Mouse (Mus musculus): ENCODE measurements around the gene Tmem170.

- TF ChIP-seq HCFC1 (IDR thresholded peaks at IDR 0.05; ENCODE audit: borderline replicate concordance, insufficient read depth, low read length) = no peak
- no peak for TF ChIP-seq ZNF384 (IDR thresholded peaks at IDR 0.05; ENCODE audit: low read depth, low read length)
Observed at GRCm38 (mm10) chr8:111875758-111876157, 792 bp downstream of the Tmem170 start.
